Mouse (Mus musculus) CH12.LX (cell line): Measurements from ENCODE around the gene Ssbp4. TPM values are rescaled to one million over a fixed set of nuclear protein-coding genes. Genes with fewer than 3 reads are reported as not detected.

ENCODE experiments used
- DNase-seq: peaks from one replicate; pipeline ENCODE4 v3.0.0-alpha.2; 2013; ENCODE audit errors: extremely low read depth
- H3K27ac ChIP-seq: 2 replicates; pipeline ENCODE4 v1.5.1; 2012; ENCODE audit warnings: low read depth, mild to moderate bottlenecking, control low read depth, moderate library complexity; ENCODE audit not compliant: insufficient read depth
- H3K27me3 ChIP-seq: replicated peaks from 2 replicates; pipeline ENCODE3; 2012; ENCODE audit warnings: inconsistent platforms
- H3K36me3 ChIP-seq, 2 experiments: replicated peaks in 1 of 2; 2 replicates each; pipeline versions ENCODE3 to v1.6.1; 2012; ENCODE audit warnings: inconsistent platforms in 1 of 2, low read length in 1 of 2, mild to moderate bottlenecking in 1 of 2, mixed read lengths in 1 of 2, moderate library complexity in 1 of 2; ENCODE audit not compliant: control insufficient read depth in 1 of 2, insufficient read depth in 1 of 2
- H3K4me1 ChIP-seq, 2 experiments: 2 replicates each; pipeline ENCODE4 v1.6.1; 2012; ENCODE audit warnings: inconsistent platforms in 1 of 2, moderate library complexity in 1 of 2; ENCODE audit not compliant: insufficient read depth in 2 of 2, control insufficient read depth in 1 of 2
- H3K4me2 ChIP-seq: 2 replicates; pipeline ENCODE4 v1.6.1; 2012; ENCODE audit warnings: low read depth, mild to moderate bottlenecking, control low read depth; ENCODE audit not compliant: poor library complexity, insufficient read depth, severe bottlenecking
- H3K4me3 ChIP-seq, 3 experiments: fragments of 150-350 bp in 1 of 3; sonication (generic) in 1 of 3; replicated peaks in 1 of 3; 2 replicates each; pipeline versions ENCODE3 to v1.5.1; 2011 to 2012; ENCODE audit warnings: low read depth in 2 of 3, low read length in 2 of 3, mild to moderate bottlenecking in 2 of 3, moderate library complexity in 2 of 3, control low read depth in 1 of 3, improper control_type of control experiment in 1 of 3, inconsistent platforms in 1 of 3, mixed read lengths in 1 of 3; ENCODE audit not compliant: poor library complexity in 1 of 3
- H3K79me2 ChIP-seq: replicated peaks from 2 replicates; pipeline ENCODE4 v1.6.1; 2012; ENCODE audit warnings: mild to moderate bottlenecking, moderate library complexity; ENCODE audit not compliant: control insufficient read depth, poor library complexity, insufficient read depth, severe bottlenecking; ENCODE audit errors: extremely low read depth
- H3K9ac ChIP-seq: 2 replicates; pipeline ENCODE4 v1.6.1; 2012; ENCODE audit warnings: low read depth, mild to moderate bottlenecking, control low read depth, moderate library complexity; ENCODE audit not compliant: insufficient read depth
- H3K9me3 ChIP-seq: replicated peaks from 2 replicates; pipeline ENCODE3; 2012; ENCODE audit warnings: low read length, inconsistent platforms, mixed read lengths
- CHD1 ChIP-seq: IDR thresholded peaks from 2 replicates; pipeline ENCODE4 v1.6.1; 2012; ENCODE audit warnings: low read depth, low read length, improper control_type of control experiment, inconsistent platforms
- CHD2 ChIP-seq: IDR thresholded peaks from 2 replicates; pipeline ENCODE4 v1.6.1; 2011; ENCODE audit warnings: low read length, improper control_type of control experiment
- ELF1 ChIP-seq: IDR thresholded peaks from 2 replicates; pipeline ENCODE4 v1.6.1; 2014; ENCODE audit warnings: low read depth, mild to moderate bottlenecking, inconsistent platforms, low read length, improper control_type of control experiment
- ETS1 ChIP-seq: conservative IDR thresholded peaks from 2 replicates; pipeline ENCODE4 v1.6.1; 2012; ENCODE audit warnings: low read depth, mild to moderate bottlenecking, inconsistent platforms, low read length, improper control_type of control experiment, moderate library complexity
- GABPA ChIP-seq: IDR thresholded peaks from 2 replicates; pipeline ENCODE4 v1.6.1; 2012; ENCODE audit warnings: low read depth, low read length, improper control_type of control experiment, inconsistent platforms; ENCODE audit not compliant: insufficient replicate concordance
- IRF4 ChIP-seq: IDR thresholded peaks from 2 replicates; pipeline ENCODE4 v1.6.1; 2014; ENCODE audit warnings: low read depth, mild to moderate bottlenecking, inconsistent platforms, low read length, improper control_type of control experiment
- JUN ChIP-seq: IDR thresholded peaks from 2 replicates; pipeline ENCODE4 v1.6.1; 2011; ENCODE audit warnings: low read depth, mild to moderate bottlenecking, low read length, improper control_type of control experiment, moderate library complexity; ENCODE audit not compliant: insufficient read depth
- KAT2A ChIP-seq: IDR thresholded peaks from 2 replicates; pipeline ENCODE4 v1.6.1; 2012; ENCODE audit warnings: low read length, improper control_type of control experiment, inconsistent platforms; ENCODE audit not compliant: insufficient replicate concordance
- MAFK ChIP-seq: IDR thresholded peaks from 2 replicates; pipeline ENCODE4 v1.6.1; 2011; ENCODE audit warnings: low read length, improper control_type of control experiment; ENCODE audit not compliant: insufficient replicate concordance
- MAZ ChIP-seq: IDR thresholded peaks from 2 replicates; pipeline ENCODE4 v1.6.1; 2012; ENCODE audit warnings: low read depth, mild to moderate bottlenecking, inconsistent platforms, low read length, improper control_type of control experiment, moderate library complexity
- NRF1 ChIP-seq: IDR thresholded peaks from 2 replicates; pipeline ENCODE4 v1.6.1; 2014; ENCODE audit warnings: low read depth, mild to moderate bottlenecking, inconsistent platforms, low read length, improper control_type of control experiment, moderate library complexity
- POLR2AphosphoS2 ChIP-seq: IDR thresholded peaks from 2 replicates; pipeline ENCODE4 v1.6.1; 2011; ENCODE audit warnings: low read depth, low read length, improper control_type of control experiment
- SIN3A ChIP-seq: IDR thresholded peaks from 2 replicates; pipeline ENCODE4 v1.6.1; 2012; ENCODE audit warnings: low read length, improper control_type of control experiment, inconsistent platforms
- ZKSCAN1 ChIP-seq: IDR thresholded peaks from 2 replicates; pipeline ENCODE4 v1.6.1; 2012; ENCODE audit warnings: low read depth, inconsistent platforms, low read length, improper control_type of control experiment, borderline replicate concordance
- ZNF384 ChIP-seq: IDR thresholded peaks from 2 replicates; pipeline ENCODE4 v1.6.1; 2012; ENCODE audit warnings: low read depth, low read length, improper control_type of control experiment, inconsistent platforms
- dilution Hi-C: fragments of 300-500 bp; cut with MboI; formaldehyde crosslinking; loops from 2 replicates; pipeline ENCODE4 v1.14.3; 2020; ENCODE audit warnings: low sequenced_read_pairs; ENCODE audit not compliant: extremely low pct_unique_long_range_greater_than_20kb, extremely low pct_ligation_motif_present
- in situ Hi-C: fragments of 300-500 bp; cut with MboI; formaldehyde crosslinking; loops from 3 replicates; pipeline ENCODE4 v1.14.3; 2019; ENCODE audit warnings: low sequenced_read_pairs, low pct_ligation_motif_present, low pct_unique_long_range_greater_than_20kb, mixed read lengths
- polyA plus RNA-seq: library from polyadenylated mRNA; unstranded; fragments of >175 nt; gene quantifications from 2 replicates; pipeline ENCODE4 v1.2.1, GENCODE M21; 2012; ENCODE audit warnings: low read depth; ENCODE audit not compliant: insufficient read length
- total RNA-seq, 2 experiments: library from RNA; depleted of rRNA; stranded (reverse); fragments of 300-350 nt in 1 of 2; fragments of >200 nt in 1 of 2; gene quantifications; 2 replicates each; pipeline ENCODE4 v1.2.3; 2012 to 2014

Gene Ssbp4
- total and polyA plus RNA-seq, 3 experiments: 41.3 to 128 (median 77.3) TPM

DNA sequence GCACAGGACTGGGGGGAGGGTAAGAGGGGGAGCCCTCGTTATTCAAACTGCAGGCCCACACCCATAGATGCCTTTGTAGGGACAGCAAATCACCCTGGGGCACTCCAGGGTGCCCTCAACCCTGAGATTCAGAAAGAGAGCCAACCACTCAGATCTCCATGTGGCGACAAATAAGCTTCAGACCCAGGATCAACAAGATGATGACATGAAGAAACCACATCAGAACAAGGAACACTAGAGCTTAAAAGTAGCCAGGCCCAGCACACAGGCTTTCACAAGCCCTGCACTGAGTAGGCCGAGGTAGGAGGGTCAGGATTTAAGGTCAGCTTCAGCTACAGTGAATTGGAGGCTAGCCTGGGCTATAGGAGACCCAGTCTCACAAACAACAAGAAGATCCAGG, 40.2 kb upstream of the Ssbp4 start:
- in situ Hi-C loops (loop anchor here (5.0 kb wide), 1 partner anchor 37 kb away; no protein-coding TSS in a partner anchor), dilution Hi-C loops (no loop called here)
- Histone ChIP-seq H3K4me3 (no peak overlapping the region), H3K4me2 (no peak overlapping the region), H3K4me1 (peaks cover 36 to 72% of the 10 kb centered on the region in 2 experiments), H3K79me2 (no peaks in the 10 kb centered on the region), H3K27me3 (no peaks in the 10 kb centered on the region), H3K9ac (no peak overlapping the region), H3K9me3 (no peaks in the 10 kb centered on the region), H3K27ac (0 out of 2 replicates have a peak overlapping the region, but pooled peaks have one; percentile 12), H3K36me3 (peaks cover 26 to 55% of the 10 kb centered on the region in 2 experiments)
- no peak for DNase-seq
- no peak for TF ChIP-seq GABPA
- no peak for TF ChIP-seq ZKSCAN1
- no peak for TF ChIP-seq JUN
- TF ChIP-seq MAZ: no peak
- TF ChIP-seq KAT2A: no peak
- TF ChIP-seq ETS1: no peak
- TF ChIP-seq MAFK: no peak
- TF ChIP-seq ELF1: no peak

DNA sequence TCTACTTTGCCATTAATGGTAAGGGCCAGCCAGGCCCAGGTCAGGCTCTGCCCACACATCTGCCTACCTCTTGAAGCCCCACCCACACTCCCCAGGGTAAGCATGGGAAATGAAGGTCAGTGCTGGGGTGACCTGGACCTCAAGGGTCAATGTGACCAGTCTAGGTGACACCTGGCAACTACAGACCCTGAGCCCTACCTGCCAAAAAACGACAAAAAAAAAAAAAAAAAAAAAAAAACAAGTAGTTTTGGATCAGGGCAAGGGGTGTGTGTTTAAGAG, 39.4 kb upstream of the Ssbp4 start:
- H3K4me2 ChIP-seq: no peak overlapping the region
- H3K4me3 ChIP-seq: no peak overlapping the region
- dilution Hi-C loops (no loop called here), in situ Hi-C loops (loop anchor here (5.0 kb wide), 1 partner anchor 36 kb away; no protein-coding TSS in a partner anchor)
- H3K27ac ChIP-seq: no peak overlapping the region
- no peaks in the 10 kb centered on the region for H3K9me3 ChIP-seq
- H3K4me1 ChIP-seq: peaks cover 39 to 68% of the 10 kb centered on the region in 2 experiments
- no peak for DNase-seq
- H3K79me2 ChIP-seq: no peaks in the 10 kb centered on the region
- H3K36me3 ChIP-seq: peaks cover 26 to 53% of the 10 kb centered on the region in 2 experiments
- no peaks in the 10 kb centered on the region for H3K27me3 ChIP-seq
- TF ChIP-seq KAT2A (no peak), ZNF384 (peak; percentile 44), NRF1 (no peak), CHD2 (no peak), IRF4 (no peak), SIN3A (no peak), ELF1 (no peak), POLR2AphosphoS2 (no peak), CHD1 (no peak)
- H3K9ac ChIP-seq: no peak overlapping the region
